Mouse (Mus musculus): ENCODE results near the gene Rbm7. TPM values are rescaled to one million over a fixed set of nuclear protein-coding genes. Genes with fewer than 3 reads are reported as not detected.
A peak's percentile ranks its signal among the peaks of the same experiment; 100 is the strongest.

The Rbm7 gene
- total and polyA plus RNA-seq, 3 experiments, result 47.3 to 48.4 TPM; not detected in 1

GRCm38 (mm10) chr9:48536414-48536813 is 41.3 kb upstream of the Rbm7 start:
- peaks cover 0 to 3% of the 10 kb centered on the region in 2 experiments; a peak in 2 of 4 replicates for H3K36me3 ChIP-seq (ENCODE audit: control insufficient read depth in 1 of 2, insufficient read depth in 2 of 2, low read length in 2 of 2)
- peaks cover 0 to 10% of the 10 kb centered on the region in 2 experiments; a peak in 2 of 4 replicates for H3K4me1 ChIP-seq (ENCODE audit: control insufficient read depth in 1 of 2, insufficient read depth in 2 of 2, low read length in 2 of 2)
- no peak for DNase-seq (ENCODE audit: low read depth, low spot score)
- H3K27me3 ChIP-seq (ENCODE audit: control insufficient read depth in 1 of 2, insufficient read depth in 2 of 2, low read length in 2 of 2), result no peaks in the 10 kb centered on the region
- H3K9me3 ChIP-seq (replicated peaks; ENCODE audit: insufficient read depth, low read length), result no peaks in the 10 kb centered on the region
- TF ChIP-seq ZC3H11A (IDR thresholded peaks at IDR 0.05; ENCODE audit: low read depth, low read length) (no peak), MXI1 (IDR thresholded peaks at IDR 0.05; ENCODE audit: low read depth, low read length) (no peak), ELF1 (IDR thresholded peaks at IDR 0.05; ENCODE audit: low read depth, low read length) (no peak), GATA1 (IDR thresholded peaks at IDR 0.05; ENCODE audit: low read depth, low read length) (no peak), UBTF (IDR thresholded peaks at IDR 0.05; ENCODE audit: borderline replicate concordance, insufficient read depth, low read depth, low read length) (no peak), MAZ (IDR thresholded peaks at IDR 0.05; ENCODE audit: low read depth, low read length) (no peak), POLR2A (IDR thresholded peaks at IDR 0.05; ENCODE audit: control insufficient read depth in 1 of 2, insufficient read depth in 1 of 2, low read depth in 1 of 2, low read length in 2 of 2, poor library complexity in 1 of 2) (no peak), NELFE (IDR thresholded peaks at IDR 0.05; ENCODE audit: low read depth, low read length) (no peak), SMC3 (IDR thresholded peaks at IDR 0.05; ENCODE audit: low read depth, low read length) (no peak), JUND (IDR thresholded peaks at IDR 0.05; ENCODE audit: low read depth, low read length) (no peak), CTCF (IDR thresholded peaks at IDR 0.05 in 2 of 3, conservative IDR thresholded peaks at IDR 0.05 in 1 of 3; ENCODE audit: control insufficient read depth in 1 of 3, insufficient read depth in 1 of 3, low read depth in 2 of 3, low read length in 3 of 3, poor library complexity in 1 of 3, severe bottlenecking in 1 of 3) (no peak), CHD2 (IDR thresholded peaks at IDR 0.05; ENCODE audit: low read length) (no peak), ZKSCAN1 (IDR thresholded peaks at IDR 0.05; ENCODE audit: low read depth, low read length) (no peak), MEF2A (IDR thresholded peaks at IDR 0.05; ENCODE audit: extremely low read depth, insufficient replicate concordance, low read depth, low read length, poor library complexity, severe bottlenecking) (no peak), MAX (IDR thresholded peaks at IDR 0.05; ENCODE audit: low read length) (no peak), CHD1 (IDR thresholded peaks at IDR 0.05; ENCODE audit: low read depth, low read length) (no peak), BHLHE40 (IDR thresholded peaks at IDR 0.05; ENCODE audit: borderline replicate concordance, low read depth, low read length) (no peak)
- H3K27ac ChIP-seq (ENCODE audit: control insufficient read depth, low read depth, low read length), result no peak overlapping the region
- no peak overlapping the region for H3K9ac ChIP-seq (ENCODE audit: control insufficient read depth, low read depth, low read length, poor library complexity, severe bottlenecking)
- H3K79me2 ChIP-seq (ENCODE audit: control insufficient read depth, insufficient read depth, low read length, poor library complexity), result no peaks in the 10 kb centered on the region
- no peak overlapping the region for H3K4me3 ChIP-seq (ENCODE audit: control insufficient read depth in 1 of 2, insufficient read depth in 1 of 2, low read depth in 2 of 2, low read length in 2 of 2)

- Histone ChIP-seq H3K36me3 (ENCODE audit: control insufficient read depth in 1 of 2, insufficient read depth in 2 of 2, low read length in 2 of 2) (peaks cover 0 to 3% of the 10 kb centered on the region in 2 experiments; a peak in 2 of 4 replicates), H3K4me1 (ENCODE audit: control insufficient read depth in 1 of 2, insufficient read depth in 2 of 2, low read length in 2 of 2) (peaks cover 0 to 10% of the 10 kb centered on the region in 2 experiments; a peak in 2 of 4 replicates), H3K27ac (ENCODE audit: control insufficient read depth, low read depth, low read length) (no peak overlapping the region; the same call in 1 of the 2 replicates), H3K9ac (ENCODE audit: control insufficient read depth, low read depth, low read length, poor library complexity, severe bottlenecking) (no peak overlapping the region), H3K4me3 (ENCODE audit: control insufficient read depth in 1 of 2, insufficient read depth in 1 of 2, low read depth in 2 of 2, low read length in 2 of 2) (no peak overlapping the region), H3K79me2 (ENCODE audit: control insufficient read depth, insufficient read depth, low read length, poor library complexity) (no peaks in the 10 kb centered on the region), H3K27me3 (ENCODE audit: control insufficient read depth in 1 of 2, insufficient read depth in 2 of 2, low read length in 2 of 2) (no peaks in the 10 kb centered on the region; a peak in 1 of 4 replicates), H3K9me3 (replicated peaks; ENCODE audit: insufficient read depth, low read length) (no peaks in the 10 kb centered on the region)
- TF ChIP-seq POLR2AphosphoS5 (IDR thresholded peaks at IDR 0.05; ENCODE audit: borderline replicate concordance, low read depth, low read length) (no peak), RAD21 (IDR thresholded peaks at IDR 0.05; ENCODE audit: low read depth, low read length) (no peak), ELF1 (IDR thresholded peaks at IDR 0.05; ENCODE audit: low read depth, low read length) (0 out of 2 replicates have a peak, but pooled peaks have one; percentile 9), MAX (IDR thresholded peaks at IDR 0.05; ENCODE audit: low read length) (no peak), E2F4 (IDR thresholded peaks at IDR 0.05; ENCODE audit: borderline replicate concordance, low read depth, low read length) (no peak), EP300 (IDR thresholded peaks at IDR 0.05; ENCODE audit: low read depth in 1 of 2, low read length in 2 of 2) (0 out of 4 replicates have a peak, but pooled peaks of 1 of the 2 experiments have one; percentile 13), KAT2A (conservative IDR thresholded peaks at IDR 0.05; ENCODE audit: low read depth, low read length) (no peak), GATA1 (IDR thresholded peaks at IDR 0.05; ENCODE audit: low read depth, low read length) (peak; percentile 87)
- DNase-seq (ENCODE audit: low read depth, low spot score), result peak; percentile 87
Measured at GRCm38 (mm10) chr9:48532730-48533129, 37.6 kb upstream of the Rbm7 start.
